Mouse (Mus musculus): ENCODE data around the gene Zfp81.
"Not testable (repeated sequence)": the region's sequence is repeated elsewhere in the genome, so short reads cannot be mapped to it uniquely, and the experiment has no call there.

Gene Zfp81

GRCm38 (mm10) chr17:33358411-33359384 is at the start of gene Zfp81:
TSS of gene Zfp81 (minus strand) at chr17:33358878.
- peak; percentile 84 for DNase-seq (ENCODE audit: low read depth)

DNA sequence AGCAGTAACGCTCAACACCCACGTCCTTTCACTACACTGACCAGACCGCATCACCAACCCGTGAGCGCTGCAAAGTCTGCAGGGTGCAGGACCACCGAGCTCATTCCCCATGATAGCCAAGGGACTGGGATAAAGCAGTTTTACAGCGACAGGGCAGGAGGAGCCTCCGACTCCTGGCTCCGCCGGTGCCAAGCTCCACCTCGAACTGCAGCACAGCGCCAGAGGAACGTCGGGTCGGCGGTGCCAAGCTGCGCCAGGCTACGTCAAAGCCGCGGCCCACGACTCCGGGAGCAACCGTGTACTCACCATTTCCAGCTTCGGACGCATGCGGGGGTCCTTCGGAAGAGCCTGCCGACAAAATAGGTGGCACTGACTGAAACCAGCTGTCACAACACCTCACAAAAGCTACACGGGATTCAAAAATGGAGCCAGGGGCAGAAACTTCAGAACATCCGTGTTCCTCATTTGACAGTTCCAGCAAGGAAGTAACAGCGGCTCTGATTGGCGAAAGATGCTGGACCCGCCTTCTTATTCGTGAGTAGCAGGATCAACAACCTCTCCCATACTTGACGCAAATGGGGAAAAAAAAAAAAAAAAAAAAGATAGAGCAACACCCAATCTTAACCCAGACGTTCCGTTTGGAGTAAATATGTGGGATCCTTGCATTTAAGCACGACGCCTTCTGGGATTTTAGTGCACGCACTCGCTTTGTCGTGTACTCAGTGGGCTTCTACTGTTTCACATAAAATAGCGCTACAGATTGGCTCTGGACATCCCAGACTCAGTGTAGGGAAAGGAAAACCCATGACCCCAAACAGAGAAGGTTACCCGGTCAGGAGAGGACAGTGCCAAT is 35.7 kb upstream of the Zfp81 start, which contains the start of gene Zfp101:
Gene Zfp101, minus strand, starts transcription at position 460 of the 853 bp plus-strand sequence.
- peak; percentile 85 for DNase-seq (ENCODE audit: low read depth)

DNA sequence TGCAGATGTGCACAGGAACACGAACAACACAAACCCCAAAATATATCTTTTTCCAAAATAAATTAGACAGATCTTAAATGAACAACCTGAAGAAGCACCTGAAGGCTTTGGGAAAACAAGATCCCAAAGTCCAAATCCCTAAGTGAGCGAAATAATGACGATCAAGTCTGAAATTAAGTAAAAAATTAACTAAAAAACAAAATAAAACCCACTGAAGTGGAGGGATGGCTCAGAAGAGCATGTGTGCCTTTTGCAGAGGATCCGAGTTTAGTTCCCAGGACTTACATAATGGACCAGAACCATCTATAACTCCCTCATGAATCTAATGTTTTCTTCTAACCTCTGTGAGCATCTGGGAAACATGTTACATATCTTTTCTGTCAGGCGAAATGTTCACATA is 33.6 kb upstream of the Zfp81 start:
- no peak for DNase-seq (ENCODE audit: low read depth)

DNA sequence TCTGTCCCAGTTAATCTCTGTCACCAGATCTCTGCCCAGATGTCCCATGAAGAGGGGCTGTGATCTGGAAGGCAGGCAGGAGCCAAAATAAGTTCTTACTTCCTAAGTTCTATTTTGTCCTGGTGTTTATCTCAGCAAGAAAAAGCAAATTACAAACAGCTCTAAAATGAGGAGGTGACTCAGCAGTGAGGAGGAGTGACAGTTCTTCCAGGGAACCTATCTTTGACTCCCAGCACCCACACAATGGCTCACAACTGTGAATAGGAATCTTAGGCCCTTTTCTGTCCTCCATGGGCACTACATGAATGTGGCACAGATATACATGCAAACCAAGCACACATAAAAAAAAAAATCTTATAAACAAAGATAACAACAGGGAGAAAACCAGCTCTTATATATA is 27.0 kb upstream of the Zfp81 start:
- DNase-seq (ENCODE audit: low read depth), result no peak

DNA sequence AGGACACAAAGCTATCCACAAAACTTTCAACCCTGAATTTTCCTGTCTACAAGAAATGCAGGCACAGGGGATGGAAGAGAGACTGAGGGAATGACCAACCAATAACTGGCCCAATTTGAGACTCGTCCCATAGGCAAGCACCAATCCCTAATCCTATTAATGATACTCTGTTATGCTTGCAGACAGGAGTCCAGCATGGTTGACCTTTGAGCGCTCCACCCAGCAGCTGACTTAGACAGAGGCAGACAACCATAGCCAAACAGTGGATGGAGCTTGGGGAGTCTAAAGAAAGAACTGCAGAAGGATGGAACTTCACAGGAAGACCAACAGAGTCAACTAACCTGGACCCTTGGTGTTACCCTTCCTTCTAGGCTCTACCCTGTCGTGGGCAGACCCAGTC is 14.1 kb upstream of the Zfp81 start:
- no peak for DNase-seq (ENCODE audit: low read depth)

- DNase-seq (ENCODE audit: low read depth), result no peak
Observed at GRCm38 (mm10) chr17:33352981-33353380, 5.7 kb downstream of the Zfp81 start.

DNA sequence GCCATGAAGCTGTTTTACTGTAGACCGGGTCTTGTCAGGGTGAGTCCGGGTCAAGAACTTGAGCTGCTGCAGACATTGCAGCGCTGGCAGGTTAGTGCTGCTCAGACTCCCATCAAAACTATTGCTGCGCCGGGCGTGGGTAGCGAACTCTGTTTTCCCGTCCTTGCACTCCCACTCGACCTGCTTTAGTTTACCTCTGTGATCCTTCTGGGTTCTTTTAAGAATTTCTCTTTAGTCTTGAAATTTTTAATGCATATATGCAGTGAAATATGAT is 68.9 kb downstream of the Zfp81 start:
- DNase-seq (ENCODE audit: low read depth), result not testable (repeated sequence)

GRCm38 (mm10) chr17:33289039-33289875 is 69.4 kb downstream of the Zfp81 start, which contains the start of gene Zfp955b:
TSS of gene Zfp955b (plus strand) at chr17:33289544.
- DNase-seq (ENCODE audit: low read depth), result not testable (repeated sequence)

All from c-Kit-positive CD71-negative TER-119-negative erythroid progenitor cells, embryonic 14.5 days (primary cell).